Mouse (Mus musculus): ENCODE measurements around the gene Ankrd54.

Ankrd54 gene

GRCm38 (mm10) chr15:79074913-79075532 is 12.3 kb upstream of the Ankrd54 start, which contains the start of gene Eif3l:
Gene Eif3l (plus strand): TSS chr15:79075179.
- peak; percentile 84 for DNase-seq

GRCm38 (mm10) chr15:79074446-79074845 is 11.8 kb upstream of the Ankrd54 start:
- no peak for DNase-seq

- DNase-seq = no peak
Measured at GRCm38 (mm10) chr15:79073752-79074151, 11.1 kb upstream of the Ankrd54 start.

- DNase-seq = no peak
Measured at GRCm38 (mm10) chr15:79071117-79072039, 8.7 kb upstream of the Ankrd54 start.

GRCm38 (mm10) chr15:79068416-79068815 is 5.7 kb upstream of the Ankrd54 start:
- no peak for DNase-seq

- no peak for DNase-seq
Measured at GRCm38 (mm10) chr15:79067631-79068030, 4.9 kb upstream of the Ankrd54 start.

GRCm38 (mm10) chr15:79066276-79066675 is 3.6 kb upstream of the Ankrd54 start:
- no peak for DNase-seq

- DNase-seq = no peak
Measured at GRCm38 (mm10) chr15:79065086-79065770, 2.5 kb upstream of the Ankrd54 start.

DNA sequence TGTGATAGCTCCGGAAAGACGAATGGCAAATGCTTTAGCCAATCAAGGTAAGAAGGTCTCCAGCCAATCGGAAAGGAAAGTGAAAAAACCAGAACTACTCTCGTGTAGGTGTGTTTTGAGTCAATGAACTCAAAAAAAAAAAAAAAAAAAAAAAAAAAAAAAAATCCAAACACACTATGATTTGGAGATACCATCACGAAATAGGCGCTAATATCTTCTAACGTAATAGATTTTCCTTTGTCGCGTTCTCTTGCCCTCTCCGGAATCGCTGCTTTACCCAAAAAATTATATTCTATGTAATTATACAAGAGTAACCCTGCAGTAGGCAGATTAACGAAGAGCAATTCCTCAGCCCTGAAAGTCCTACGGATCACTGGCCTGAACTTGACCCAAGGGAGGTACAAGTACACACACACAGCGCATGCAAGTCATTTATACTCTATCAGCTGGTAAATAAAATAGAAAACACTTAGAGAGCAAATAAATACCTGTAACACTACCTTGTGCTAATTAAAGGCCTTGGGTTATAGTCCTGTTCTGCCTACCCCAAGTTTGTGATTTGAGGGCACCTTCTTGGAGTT is 557 bp upstream of the Ankrd54 start:
- DNase-seq = no peak

DNA sequence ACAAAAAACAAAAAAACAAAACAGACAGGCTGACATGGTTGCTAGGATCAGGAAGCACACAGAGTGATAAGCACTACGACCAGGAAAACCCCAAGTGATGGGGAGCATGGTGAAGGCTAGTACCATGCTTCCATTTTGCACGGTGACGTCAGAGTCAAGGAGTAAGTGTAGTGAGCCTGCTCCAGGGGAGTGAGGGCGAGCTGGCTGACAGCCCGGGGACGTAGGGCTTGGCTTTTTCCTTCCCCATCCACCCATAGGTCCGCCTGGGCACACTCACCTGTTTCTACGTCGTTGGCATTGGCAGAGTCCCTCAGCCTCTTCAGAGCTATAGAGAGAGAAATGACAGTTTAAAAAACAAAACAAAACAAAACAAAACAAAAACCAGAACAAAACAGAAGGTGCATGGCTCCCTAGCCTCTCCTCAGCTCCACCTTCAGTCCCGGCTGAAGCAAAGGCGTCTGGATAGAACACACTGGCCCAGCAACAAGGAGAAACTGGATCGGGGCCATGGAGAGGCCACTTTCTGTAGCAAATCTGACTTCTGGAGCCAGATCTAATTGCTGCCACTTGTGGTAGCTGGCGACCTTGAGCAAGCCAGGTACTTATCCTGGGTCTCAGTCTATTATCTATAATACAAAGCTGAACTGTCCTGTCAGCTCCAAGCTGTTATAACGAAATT is 1.7 kb downstream of the Ankrd54 start:
- DNase-seq = no peak

DNA sequence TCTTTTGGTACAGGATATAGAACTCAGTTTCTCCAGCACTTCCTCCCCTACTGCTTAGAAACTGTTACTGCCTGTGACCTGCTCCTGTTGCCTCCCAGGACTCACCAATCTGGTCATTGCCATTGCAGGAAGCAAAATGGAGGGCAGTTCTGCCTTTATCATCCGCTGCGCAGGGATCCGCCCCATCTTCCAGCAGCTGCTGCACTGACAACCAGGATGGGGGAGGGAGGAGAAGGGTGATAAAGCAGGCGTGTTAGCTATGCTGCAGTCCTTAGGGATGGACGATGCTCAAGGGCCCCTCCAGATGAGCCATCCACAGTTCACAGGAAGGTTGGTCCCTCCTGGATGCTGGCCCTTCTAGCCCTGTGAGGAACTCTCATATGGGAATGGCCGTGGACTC is 4.8 kb downstream of the Ankrd54 start:
- no peak for DNase-seq

GRCm38 (mm10) chr15:79056601-79057000 is 6.1 kb downstream of the Ankrd54 start:
- no peak for DNase-seq

DNA sequence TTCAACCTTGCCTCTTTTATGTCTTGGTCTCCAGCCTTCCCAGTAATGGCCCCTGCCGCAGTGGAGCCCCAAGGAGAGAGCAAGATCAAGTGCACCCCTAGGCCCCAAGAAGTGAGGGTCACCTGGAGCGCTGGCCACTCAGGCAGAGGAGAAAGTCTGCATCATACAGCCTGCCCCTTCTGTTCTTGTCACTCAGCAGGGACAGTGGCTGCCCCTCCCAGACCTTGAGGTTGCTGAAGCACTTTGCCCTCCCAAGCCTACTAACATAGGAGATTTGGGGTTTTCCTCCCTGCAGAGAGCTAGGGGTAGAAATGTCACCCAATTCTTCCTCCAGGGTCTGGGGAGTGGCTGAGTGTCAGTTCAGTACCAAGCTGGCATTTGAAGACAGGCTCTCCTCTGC is 10.3 kb downstream of the Ankrd54 start:
- no peak for DNase-seq

DNA sequence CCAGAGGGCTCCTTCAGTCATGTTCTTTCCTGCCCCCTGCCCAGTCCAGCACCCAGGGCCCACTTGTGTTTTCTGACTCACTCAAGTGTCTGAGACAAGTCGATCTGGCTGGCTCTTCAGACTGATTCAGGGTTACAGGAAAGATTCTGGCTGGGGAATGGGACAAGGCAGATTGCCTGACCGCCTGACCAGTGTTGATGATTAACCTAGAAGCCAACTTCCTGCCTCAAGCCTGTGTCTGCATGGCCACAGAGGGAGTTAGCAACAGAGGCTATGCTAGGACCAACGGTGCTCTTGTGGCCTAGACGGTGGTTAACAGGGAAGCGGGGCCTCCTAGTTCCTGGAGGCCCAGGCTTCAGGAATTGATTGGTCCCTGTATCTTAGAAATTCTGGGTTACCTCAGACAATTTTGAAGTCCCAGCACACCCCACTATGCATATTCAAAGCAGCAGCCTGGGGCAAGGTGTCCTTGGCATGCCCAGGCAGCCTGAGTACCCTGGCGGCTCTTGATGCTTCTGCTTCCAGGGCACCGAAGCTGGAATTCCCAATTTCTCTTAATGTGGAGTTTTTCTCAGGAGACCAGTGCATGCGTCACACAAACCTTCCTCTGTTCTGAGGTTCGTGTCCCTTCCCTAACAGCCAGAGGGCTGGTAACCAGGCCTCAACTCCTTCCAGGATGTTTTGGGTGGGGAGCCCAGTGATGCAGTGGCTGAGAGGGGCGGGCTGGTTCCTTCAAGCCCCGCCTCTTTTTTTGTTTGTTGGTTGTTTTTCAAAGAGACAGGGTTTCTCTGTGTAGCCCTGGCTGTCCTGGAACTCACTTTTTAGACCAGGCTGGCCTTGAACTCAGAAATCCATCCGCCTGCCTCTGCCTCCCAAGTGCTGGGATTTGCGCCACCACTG is 11.0 kb downstream of the Ankrd54 start:
- DNase-seq = no peak

GRCm38 (mm10) chr15:79050964-79051363 is 11.7 kb downstream of the Ankrd54 start:
- DNase-seq = no peak

- DNase-seq = no peak
Measured at GRCm38 (mm10) chr15:79050160-79050845, 12.4 kb downstream of the Ankrd54 start.

DNA sequence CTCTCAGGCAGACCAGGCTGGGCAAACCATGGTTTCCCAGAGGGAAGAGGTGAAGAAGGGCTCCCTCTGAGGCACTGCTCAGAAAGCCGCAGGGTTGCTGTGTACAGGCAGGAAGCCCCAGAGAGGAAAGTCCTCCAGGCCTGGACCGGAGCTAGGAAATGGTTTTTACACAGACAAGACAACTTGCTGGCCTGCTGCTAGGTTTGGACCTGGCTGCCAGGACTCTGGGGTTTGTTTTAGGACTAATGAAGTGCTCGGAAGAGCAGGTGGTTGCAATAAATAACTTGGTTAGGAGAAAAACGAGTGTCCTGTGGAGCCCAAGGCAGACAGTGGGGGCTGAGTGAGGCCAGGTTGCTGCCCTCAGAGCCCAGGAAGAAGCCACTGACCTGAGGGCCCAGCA is 14.5 kb downstream of the Ankrd54 start:
- no peak for DNase-seq

GRCm38 (mm10) chr15:79044837-79045236 is 17.9 kb downstream of the Ankrd54 start:
- no peak for DNase-seq

DNA sequence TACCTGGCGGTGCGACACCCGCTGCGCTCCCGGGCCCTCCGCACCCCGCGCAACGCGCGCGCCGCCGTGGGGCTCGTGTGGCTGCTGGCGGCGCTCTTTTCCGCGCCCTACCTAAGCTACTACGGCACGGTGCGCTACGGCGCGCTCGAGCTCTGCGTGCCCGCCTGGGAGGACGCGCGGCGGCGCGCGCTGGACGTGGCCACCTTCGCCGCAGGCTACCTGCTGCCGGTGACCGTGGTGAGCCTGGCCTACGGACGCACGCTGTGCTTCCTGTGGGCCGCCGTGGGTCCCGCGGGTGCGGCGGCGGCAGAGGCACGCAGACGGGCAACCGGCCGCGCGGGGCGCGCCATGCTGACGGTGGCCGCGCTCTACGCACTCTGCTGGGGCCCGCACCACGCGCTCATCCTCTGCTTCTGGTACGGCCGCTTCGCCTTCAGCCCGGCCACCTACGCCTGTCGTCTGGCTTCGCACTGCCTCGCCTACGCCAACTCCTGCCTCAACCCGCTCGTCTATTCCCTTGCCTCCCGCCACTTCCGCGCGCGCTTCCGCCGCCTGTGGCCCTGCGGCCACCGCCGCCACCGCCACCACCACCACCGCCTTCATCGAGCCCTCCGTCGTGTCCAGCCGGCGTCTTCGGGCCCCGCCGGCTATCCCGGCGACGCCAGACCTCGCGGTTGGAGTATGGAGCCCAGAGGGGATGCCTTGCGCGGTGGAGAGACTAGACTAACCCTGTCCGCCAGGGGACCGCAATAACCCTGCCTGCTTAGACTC is 19.8 kb downstream of the Ankrd54 start:
- DNase-seq = peak; percentile 48

GRCm38 (mm10) chr15:79041585-79041984 is 21.1 kb downstream of the Ankrd54 start, which contains the start of gene Galr3:
Gene Galr3 (plus strand): TSS chr15:79041885.
- no peak for DNase-seq

All from right cerebral cortex, postnatal 4 days (tissue).